Mouse (Mus musculus) bone marrow macrophage, adult 2 months (primary cell): Measurements from ENCODE around the gene Mrps33. TPM values are rescaled to one million over a fixed set of nuclear protein-coding genes. Genes with fewer than 3 reads are reported as not detected.
A peak's percentile ranks its signal among the peaks of the same experiment; 100 is the strongest.

Source experiments
- H3K27ac ChIP-seq: 2 replicates; pipeline ENCODE4 v1.5.1; 2012; ENCODE audit warnings: low read depth, low read length; ENCODE audit not compliant: insufficient read depth
- H3K4me1 ChIP-seq: 2 replicates; pipeline ENCODE4 v1.6.1; 2012; ENCODE audit warnings: low read length; ENCODE audit not compliant: control insufficient read depth, insufficient read depth
- H3K4me3 ChIP-seq: 2 replicates; pipeline ENCODE4 v1.5.1; 2012; ENCODE audit warnings: mild to moderate bottlenecking, low read length, moderate library complexity; ENCODE audit not compliant: insufficient read depth
- CTCF ChIP-seq: IDR thresholded peaks from 2 replicates; pipeline ENCODE4 v1.5.1; 2012; ENCODE audit warnings: low read depth, mild to moderate bottlenecking, low read length, moderate library complexity
- POLR2A ChIP-seq: IDR thresholded peaks from 2 replicates; pipeline ENCODE4 v1.6.1; 2012; ENCODE audit warnings: mild to moderate bottlenecking, low read depth, low read length, borderline replicate concordance
- polyA plus RNA-seq: library from polyadenylated mRNA; stranded (reverse); fragments of >200 nt; gene quantifications from 2 replicates; pipeline ENCODE4 v1.2.4, GENCODE M21; 2012; ENCODE audit not compliant: missing spikeins, insufficient read depth, insufficient read length

The Mrps33 gene
- polyA plus RNA-seq, 1 experiment: 94.8 TPM

GRCm38 (mm10) chr6:39806336-39806735, 4.5 kb downstream of the Mrps33 start:
- TF ChIP-seq CTCF (no peak), POLR2A (no peak)
- Histone ChIP-seq H3K4me1 (peaks cover 4% of the 10 kb centered on the region; the same call in 1 of the 2 replicates), H3K4me3 (no peak overlapping the region), H3K27ac (no peak overlapping the region)

DNA sequence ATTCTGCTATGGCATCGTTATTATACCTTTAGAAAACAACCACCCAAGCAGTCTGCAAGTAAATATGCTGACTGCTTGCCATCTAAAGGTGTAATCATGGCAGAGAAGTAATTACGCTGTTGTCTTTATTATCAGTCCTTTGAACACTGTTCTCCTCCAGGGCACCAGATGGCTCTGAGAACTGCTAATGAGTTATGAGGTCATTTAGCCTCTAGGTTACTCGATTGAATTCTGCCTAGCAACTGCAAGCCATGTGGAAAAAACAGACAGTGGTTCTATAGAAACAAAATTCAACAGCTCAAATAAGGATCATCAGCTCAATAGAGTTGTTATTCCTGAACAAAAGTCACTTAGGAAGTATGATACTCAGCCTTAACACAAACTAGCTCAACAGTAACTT, 4.9 kb downstream of the Mrps33 start:
- H3K27ac ChIP-seq: no peak overlapping the region
- H3K4me1 ChIP-seq: peaks cover 4% of the 10 kb centered on the region; the same call in 1 of the 2 replicates
- H3K4me3 ChIP-seq: no peak overlapping the region
- TF ChIP-seq CTCF: no peak
- TF ChIP-seq POLR2A: no peak

DNA sequence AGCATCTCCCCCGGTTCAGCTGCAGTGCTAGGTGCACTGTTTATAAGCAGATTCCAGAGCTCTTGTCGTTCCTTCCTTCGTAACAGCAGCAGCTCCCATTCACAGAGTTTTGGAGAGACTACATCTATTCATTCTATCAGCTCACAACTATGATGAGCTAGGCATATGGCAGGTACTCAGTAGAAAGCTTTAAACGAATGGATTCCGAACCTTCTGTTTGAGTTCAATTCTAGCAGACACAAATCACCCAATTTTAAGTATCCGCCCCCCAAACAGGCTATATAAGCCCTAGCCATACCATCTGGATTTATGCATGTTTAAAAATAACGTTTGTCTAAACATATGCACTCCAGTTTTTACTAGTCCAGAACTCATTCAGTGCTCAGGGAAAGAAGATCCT, 9.8 kb downstream of the Mrps33 start:
- Histone ChIP-seq H3K4me1 (no peaks in the 10 kb centered on the region), H3K27ac (no peak overlapping the region), H3K4me3 (no peak overlapping the region)
- no peak for TF ChIP-seq POLR2A
- no peak for TF ChIP-seq CTCF

- no peak overlapping the region for H3K4me3 ChIP-seq
- no peak overlapping the region for H3K27ac ChIP-seq
- TF ChIP-seq POLR2A (no peak), CTCF (no peak)
Observed at GRCm38 (mm10) chr6:39797076-39797475, 13.7 kb downstream of the Mrps33 start.

GRCm38 (mm10) chr6:39796150-39796549, 14.6 kb downstream of the Mrps33 start:
- Histone ChIP-seq H3K4me1 (no peaks in the 10 kb centered on the region), H3K27ac (no peak overlapping the region), H3K4me3 (no peak overlapping the region)
- TF ChIP-seq CTCF (no peak), POLR2A (no peak)

More at GRCm38 (mm10) chr6:39797076-39797475, 13.7 kb downstream of the Mrps33 start:
- no peaks in the 10 kb centered on the region for H3K4me1 ChIP-seq

GRCm38 (mm10) chr6:39791806-39792205, 19.0 kb downstream of the Mrps33 start:
- Histone ChIP-seq H3K27ac (no peak overlapping the region), H3K4me3 (no peak overlapping the region), H3K4me1 (no peaks in the 10 kb centered on the region)
- TF ChIP-seq CTCF: no peak
- no peak for TF ChIP-seq POLR2A

DNA sequence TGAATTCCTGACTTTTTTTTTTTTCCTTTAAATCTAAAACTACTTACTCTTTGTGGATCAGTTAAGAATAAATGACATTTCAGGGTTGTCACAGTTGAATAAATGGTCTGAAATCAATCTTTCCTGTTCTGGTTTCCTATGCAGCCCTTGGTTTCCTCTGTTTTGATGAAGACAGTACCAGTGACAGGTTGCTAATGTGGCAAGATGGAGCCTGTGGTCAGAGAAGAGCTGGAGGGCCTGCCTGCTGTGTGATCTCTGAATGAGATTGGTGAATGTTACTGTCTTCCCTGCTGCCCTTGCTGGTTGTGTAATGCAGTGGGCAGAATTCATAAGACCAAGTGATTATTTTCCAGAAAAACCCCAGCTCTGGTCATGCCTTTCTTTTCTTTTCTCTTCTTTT, 22.4 kb downstream of the Mrps33 start:
- H3K27ac ChIP-seq: no peak overlapping the region
- H3K4me3 ChIP-seq: no peak overlapping the region
- TF ChIP-seq CTCF: no peak
- TF ChIP-seq POLR2A: no peak
- no peaks in the 10 kb centered on the region for H3K4me1 ChIP-seq

DNA sequence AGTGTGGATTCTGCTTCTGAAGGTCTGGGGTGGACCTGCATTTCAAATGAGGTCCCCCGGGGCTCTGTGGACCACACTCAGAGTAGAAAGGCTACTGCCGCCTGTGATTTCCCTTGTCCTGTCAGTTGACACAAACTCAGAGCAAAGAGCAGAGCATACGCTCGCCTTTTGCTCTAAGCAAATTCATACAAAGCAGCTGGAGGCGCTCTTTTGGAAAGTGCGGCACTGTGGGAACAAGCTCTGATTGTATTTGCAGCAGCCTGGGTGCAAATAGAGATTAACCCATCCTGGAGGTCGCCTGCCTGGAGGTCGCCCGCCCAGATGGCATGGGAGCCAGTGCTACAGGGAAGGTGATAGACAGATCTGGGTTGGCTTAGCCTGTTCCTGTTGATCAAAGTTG, 23.0 kb downstream of the Mrps33 start:
- Histone ChIP-seq H3K4me3 (no peak overlapping the region), H3K4me1 (no peaks in the 10 kb centered on the region), H3K27ac (no peak overlapping the region)
- no peak for TF ChIP-seq POLR2A
- no peak for TF ChIP-seq CTCF

- peaks cover 9% of the 10 kb centered on the region for H3K4me1 ChIP-seq
- no peak for TF ChIP-seq POLR2A
- TF ChIP-seq CTCF: no peak
- no peak overlapping the region for H3K27ac ChIP-seq
- no peak overlapping the region for H3K4me3 ChIP-seq
Observed at GRCm38 (mm10) chr6:39785944-39786343, 24.8 kb downstream of the Mrps33 start.

DNA sequence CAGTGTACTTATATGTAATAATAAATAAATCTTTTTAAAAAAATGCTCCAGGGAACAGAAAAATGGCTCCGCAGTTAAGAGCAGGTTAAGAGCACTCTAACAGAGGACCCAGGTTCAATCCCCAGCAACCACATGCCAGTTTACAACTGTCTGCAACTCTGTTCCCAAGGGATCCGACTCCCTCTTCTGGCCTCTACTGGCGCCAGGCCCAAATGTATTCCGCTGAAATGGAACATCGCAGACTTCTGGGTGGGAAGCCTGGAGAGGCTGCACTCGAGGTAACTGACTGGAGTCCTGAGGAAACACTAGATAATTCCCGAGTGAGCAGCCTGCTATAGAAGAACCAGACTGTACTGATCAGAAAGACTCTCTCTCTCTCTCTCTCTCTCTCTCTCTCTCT, 27.3 kb downstream of the Mrps33 start:
- Histone ChIP-seq H3K4me3 (no peak overlapping the region), H3K4me1 (peaks cover 27% of the 10 kb centered on the region), H3K27ac (no peak overlapping the region)
- TF ChIP-seq CTCF: no peak

GRCm38 (mm10) chr6:39782618-39783017, 28.2 kb downstream of the Mrps33 start:
- H3K4me3 ChIP-seq: no peak overlapping the region
- TF ChIP-seq POLR2A (no peak), CTCF (peak; percentile 47; the same call in 1 of the 2 replicates)
- no peak overlapping the region for H3K27ac ChIP-seq
- peaks cover 30% of the 10 kb centered on the region for H3K4me1 ChIP-seq
